Mouse (Mus musculus) G1E (cell line): ENCODE data around the gene Uckl1. TPM values are rescaled to one million over a fixed set of nuclear protein-coding genes. Genes with fewer than 3 reads are reported as not detected.

Source experiments
- ATAC-seq: 2 replicates; pipeline ENCODE4 v1.8.0; 2016; ENCODE audit warnings: mild to moderate bottlenecking; ENCODE audit not compliant: insufficient number of reproducible peaks, poor library complexity, low FRiP score, severe bottlenecking; ENCODE audit errors: extremely low read depth
- DNase-seq: peaks from one replicate; pipeline ENCODE4 v3.0.0; 2012; ENCODE audit warnings: low spot score
- H3K27me3 ChIP-seq: 2 replicates; pipeline ENCODE4 v1.6.1; 2012; ENCODE audit warnings: mild to moderate bottlenecking, low read length, inconsistent platforms; ENCODE audit not compliant: insufficient read depth
- H3K36me3 ChIP-seq: replicated peaks from 2 replicates; pipeline ENCODE3; 2012; ENCODE audit warnings: mild to moderate bottlenecking, inconsistent platforms
- H3K4me1 ChIP-seq: 2 replicates; pipeline ENCODE4 v1.6.1; 2012; ENCODE audit warnings: low read depth, low read length, inconsistent platforms, mixed read lengths; ENCODE audit not compliant: insufficient read depth
- H3K4me3 ChIP-seq: 2 replicates; pipeline ENCODE4 v1.5.1; 2012; ENCODE audit warnings: low read depth, mild to moderate bottlenecking, inconsistent platforms, low read length, moderate library complexity, mixed read lengths
- H3K9me3 ChIP-seq: replicated peaks from 2 replicates; pipeline ENCODE4 v1.6.1; 2012; ENCODE audit warnings: inconsistent platforms
- CTCF ChIP-seq: IDR thresholded peaks from 2 replicates; pipeline ENCODE4 v1.5.1; 2012; ENCODE audit warnings: low read depth, low read length, inconsistent platforms, mixed read lengths
- GATA1 ChIP-seq: IDR thresholded peaks from 2 replicates; pipeline ENCODE4 v1.6.1; 2012; ENCODE audit warnings: borderline replicate concordance, low read length, inconsistent platforms, mixed read lengths
- GATA2 ChIP-seq: IDR thresholded peaks from 2 replicates; pipeline ENCODE4 v1.6.1; 2012; ENCODE audit warnings: low read depth, low read length, inconsistent platforms, borderline replicate concordance
- POLR2AphosphoS5 ChIP-seq: IDR thresholded peaks from 2 replicates; pipeline ENCODE4 v1.6.1; 2012; ENCODE audit warnings: low read depth, low read length, inconsistent platforms; ENCODE audit not compliant: insufficient replicate concordance
- TAL1 ChIP-seq: conservative IDR thresholded peaks from 2 replicates; pipeline ENCODE4 v1.6.1; 2012; ENCODE audit warnings: low read depth, low read length, inconsistent platforms, mixed read lengths
- polyA plus RNA-seq: library from polyadenylated mRNA; stranded (reverse); fragments of >175 nt; gene quantifications from 2 replicates; pipeline ENCODE4 v1.2.3, GENCODE M21; 2012
- total RNA-seq, 2 experiments: library from RNA; stranded (forward) in 1 of 2; stranded (reverse) in 1 of 2; fragments of 200-1000 nt in 1 of 2; fragments of >200 nt in 1 of 2; fragmentation: Nextera tagmentation in 1 of 2; gene quantifications; 2 replicates each; pipeline ENCODE4 v1.2.3; 2014 to 2017

Uckl1 gene
- total and polyA plus RNA-seq, 3 experiments, result 46.9 to 66.0 (median 54.9) TPM

DNA sequence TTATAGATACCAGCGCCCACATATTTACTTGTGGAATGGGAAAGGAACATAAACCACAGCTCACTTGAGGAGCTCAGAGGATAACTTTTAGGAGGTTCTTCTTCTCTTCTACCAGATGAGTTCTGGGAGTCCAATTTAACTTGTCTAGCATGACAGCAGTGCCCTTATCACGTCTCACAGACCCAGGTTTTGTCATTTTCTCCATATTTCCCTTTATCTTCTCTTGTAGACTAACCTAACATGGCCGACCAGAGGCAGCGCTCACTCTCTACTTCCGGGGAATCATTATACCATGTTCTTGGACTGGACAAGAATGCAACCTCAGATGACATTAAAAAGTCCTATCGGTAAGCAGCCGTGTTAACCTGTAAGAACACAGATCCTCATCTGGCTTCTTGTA is 38.5 kb downstream of the Uckl1 start:
- no peak overlapping the region for H3K4me3 ChIP-seq
- peaks cover 15% of the 10 kb centered on the region for H3K4me1 ChIP-seq
- ATAC-seq (no peak), DNase-seq (no peak)
- TF ChIP-seq GATA2, result no peak
- TF ChIP-seq TAL1, result no peak
- TF ChIP-seq GATA1, result no peak
- no peak for TF ChIP-seq CTCF
- no peak for TF ChIP-seq POLR2AphosphoS5
- no peaks in the 10 kb centered on the region for H3K9me3 ChIP-seq
- H3K36me3 ChIP-seq, result peaks cover 89% of the 10 kb centered on the region
- H3K27me3 ChIP-seq, result no peaks in the 10 kb centered on the region

DNA sequence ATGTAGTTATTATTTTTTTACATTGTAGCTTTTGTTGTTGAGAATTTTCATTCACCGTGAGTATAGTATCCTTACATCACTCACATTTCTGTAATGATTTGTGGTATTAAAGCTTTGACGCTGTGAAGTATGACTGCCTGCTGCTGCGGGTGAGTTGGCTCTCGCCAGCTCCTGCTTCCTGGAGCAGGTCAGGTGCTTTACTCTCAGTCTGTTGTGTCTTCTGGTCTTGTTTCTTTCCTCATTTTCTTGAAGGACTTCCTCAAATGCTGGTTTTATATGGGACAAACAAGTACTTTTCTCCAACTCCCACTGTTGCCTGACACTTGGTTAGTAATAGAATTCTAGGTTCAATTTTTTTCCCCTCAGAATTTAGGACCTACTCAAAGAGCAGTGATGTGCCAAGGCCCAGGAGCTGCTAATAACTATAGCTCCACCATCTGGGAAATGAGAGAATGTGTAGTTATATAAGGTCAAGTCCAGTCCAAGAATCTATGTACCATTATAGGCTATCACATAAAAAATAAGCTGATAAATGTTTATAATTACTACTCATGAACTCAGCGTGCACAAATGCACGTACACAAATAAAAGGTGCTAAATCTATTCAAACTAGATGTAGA is 42.8 kb downstream of the Uckl1 start:
- ATAC-seq, result no peak

DNA sequence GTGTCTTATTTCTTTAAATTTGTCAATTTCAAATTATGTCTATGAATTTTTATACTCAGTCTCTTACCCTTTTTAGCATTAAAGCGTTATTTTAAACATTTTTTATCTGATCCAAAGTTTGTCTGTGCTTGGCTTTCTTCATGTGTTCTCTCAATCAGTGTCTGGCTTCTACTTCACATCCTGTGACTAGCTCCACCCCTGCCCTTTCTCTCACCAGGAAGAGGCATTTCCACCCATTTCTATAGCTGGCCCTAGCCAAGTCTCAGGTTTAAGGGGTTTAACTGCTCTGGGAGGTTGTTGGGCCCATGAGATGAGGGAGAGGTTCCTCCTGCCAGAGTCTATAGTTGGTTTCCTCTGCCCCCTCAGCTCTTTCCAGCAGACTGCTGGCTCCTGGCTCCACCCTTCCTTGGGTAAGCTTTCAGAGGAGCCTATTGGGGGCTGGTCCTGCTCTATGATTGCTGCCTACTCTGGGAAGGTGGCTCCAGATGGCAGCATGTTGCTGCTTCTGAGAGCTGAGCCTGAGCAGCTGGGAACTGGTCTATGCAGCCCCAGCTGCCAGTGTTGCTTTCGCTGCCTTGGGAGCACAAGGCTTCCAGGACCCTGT is 47.1 kb downstream of the Uckl1 start:
- no peaks in the 10 kb centered on the region for H3K27me3 ChIP-seq
- no peak for TF ChIP-seq GATA1
- TF ChIP-seq TAL1, result no peak
- TF ChIP-seq POLR2AphosphoS5, result no peak
- TF ChIP-seq GATA2, result no peak
- TF ChIP-seq CTCF, result no peak
- peaks cover 21% of the 10 kb centered on the region for H3K4me1 ChIP-seq
- no peak overlapping the region; the same call in 1 of the 2 replicates for H3K4me3 ChIP-seq
- DNase-seq, result peak; percentile 38
- H3K36me3 ChIP-seq, result peaks cover 80% of the 10 kb centered on the region
- no peaks in the 10 kb centered on the region for H3K9me3 ChIP-seq
- ATAC-seq, result peak; percentile 57

More for the DNA sequence above, 42.8 kb downstream of the Uckl1 start:
- no peaks in the 10 kb centered on the region for H3K9me3 ChIP-seq
- H3K27me3 ChIP-seq, result no peaks in the 10 kb centered on the region
- no peak for TF ChIP-seq POLR2AphosphoS5
- no peak for TF ChIP-seq CTCF
- no peak for TF ChIP-seq GATA1
- TF ChIP-seq TAL1, result no peak
- no peak for TF ChIP-seq GATA2
- no peak for DNase-seq
- no peak overlapping the region for H3K4me3 ChIP-seq
- peaks cover 79% of the 10 kb centered on the region for H3K36me3 ChIP-seq
- H3K4me1 ChIP-seq, result peaks cover 11% of the 10 kb centered on the region

DNA sequence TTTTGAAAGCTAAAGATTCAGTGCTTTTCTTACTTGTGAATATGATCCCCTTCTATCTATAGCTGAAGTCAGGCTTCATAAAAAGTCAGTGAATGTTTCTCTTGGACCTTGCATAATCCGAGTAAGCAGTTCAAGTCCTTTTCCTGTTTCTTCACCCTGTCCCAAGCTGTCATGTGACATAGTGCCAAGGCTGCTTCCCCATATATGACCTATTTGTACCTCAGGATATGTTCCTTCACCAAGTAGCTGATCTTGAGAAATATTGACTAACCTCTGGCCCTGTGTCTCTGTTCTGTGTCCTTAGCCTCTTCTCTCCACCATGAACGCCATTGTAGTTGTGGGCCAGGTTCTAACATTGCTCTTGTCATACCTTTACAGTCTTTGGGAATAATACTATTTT is 48.3 kb downstream of the Uckl1 start:
- Histone ChIP-seq H3K27me3 (no peaks in the 10 kb centered on the region), H3K4me1 (peaks cover 25% of the 10 kb centered on the region), H3K9me3 (no peaks in the 10 kb centered on the region), H3K36me3 (peaks cover 80% of the 10 kb centered on the region), H3K4me3 (no peak overlapping the region)
- TF ChIP-seq POLR2AphosphoS5 (no peak), CTCF (no peak), GATA1 (no peak), GATA2 (no peak)
- DNase-seq, result no peak
- no peak for ATAC-seq

DNA sequence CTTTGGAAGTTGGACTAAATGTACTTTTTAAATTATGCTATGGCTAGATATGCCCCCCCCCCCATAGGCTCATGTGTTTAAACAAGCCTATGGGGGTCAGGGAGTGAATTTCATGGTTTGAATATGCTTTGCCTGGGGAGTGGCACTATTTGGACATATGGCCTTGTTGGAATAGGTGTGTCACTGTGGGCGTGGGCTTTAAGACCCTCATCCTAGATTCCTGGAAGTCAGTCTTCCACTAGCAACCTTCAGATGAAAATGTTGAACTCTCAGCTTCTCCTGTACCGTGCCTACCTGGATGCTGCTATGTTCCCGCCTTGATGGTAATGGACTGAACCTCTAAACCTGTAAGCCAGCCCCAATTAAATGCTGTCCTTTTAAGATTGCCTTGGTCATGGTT is 52.1 kb downstream of the Uckl1 start:
- DNase-seq (no peak), ATAC-seq (no peak)
- Histone ChIP-seq H3K27me3 (no peaks in the 10 kb centered on the region), H3K9me3 (no peaks in the 10 kb centered on the region), H3K36me3 (peaks cover 81% of the 10 kb centered on the region), H3K4me1 (peaks cover 19% of the 10 kb centered on the region), H3K4me3 (no peak overlapping the region)
- TF ChIP-seq GATA1 (no peak), POLR2AphosphoS5 (no peak), TAL1 (no peak), CTCF (no peak), GATA2 (no peak)

DNA sequence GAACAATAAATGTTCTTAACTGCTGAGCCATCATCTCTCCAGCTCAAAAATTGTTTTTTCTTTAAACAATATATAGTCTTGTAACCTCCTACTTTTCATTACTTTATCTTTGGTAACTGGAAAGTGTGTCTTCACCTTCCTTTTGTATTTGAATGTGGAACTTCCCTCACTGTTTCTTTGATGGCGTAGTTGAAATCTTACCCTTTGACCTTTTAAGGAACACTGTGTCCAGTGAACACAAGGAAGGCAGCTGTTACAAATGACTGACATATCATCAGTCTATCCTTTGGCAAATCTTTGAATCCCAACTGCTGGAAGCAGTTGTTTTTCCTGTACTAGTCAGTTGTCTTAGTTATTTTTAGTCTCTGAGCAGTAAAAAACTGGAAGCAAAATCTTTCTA is 55.6 kb downstream of the Uckl1 start:
- Histone ChIP-seq H3K9me3 (no peaks in the 10 kb centered on the region), H3K4me1 (peaks cover 12% of the 10 kb centered on the region), H3K4me3 (no peak overlapping the region), H3K36me3 (peaks cover 86% of the 10 kb centered on the region), H3K27me3 (no peaks in the 10 kb centered on the region)
- DNase-seq (no peak), ATAC-seq (no peak)
- TF ChIP-seq TAL1 (no peak), GATA2 (no peak), GATA1 (no peak), CTCF (no peak), POLR2AphosphoS5 (no peak)
